ENCODE assay signal across 25 mouse cellular contexts in the genomic region with DNA sequence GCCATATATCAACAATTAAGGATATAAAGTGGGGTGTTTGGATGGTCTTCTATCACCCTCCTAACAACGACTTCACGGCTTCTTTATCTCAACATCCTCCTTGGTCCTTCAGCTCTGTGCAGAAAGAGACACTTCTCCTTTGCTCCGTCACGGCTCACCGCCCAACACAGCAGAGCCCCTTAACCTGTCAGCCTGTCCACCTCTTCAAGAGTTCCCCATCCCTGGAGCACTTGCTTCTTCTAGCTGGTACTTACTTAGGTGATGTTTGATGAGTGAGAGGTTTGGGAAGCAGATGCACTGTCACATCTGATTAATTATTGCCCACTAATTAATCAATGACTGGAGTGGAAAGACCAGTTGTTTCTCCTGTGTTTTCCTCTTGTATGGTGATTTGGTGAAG.
"Had no signal": no experiment of that assay in that cellular context is flagged by ENCODE, and none has a peak within 500 bp of the region (broad histone marks: within the 10 kb centered on the region; RNA-seq: fewer than 3 reads in every experiment).

No protein-coding gene starts in this region.

- H3K4me3 ChIP-seq: gastrocnemius, adult 2 months; heart, embryonic 10.5 days; heart, embryonic 12.5 days; hindbrain, embryonic 10.5 days; hindbrain, embryonic 12.5 days; intestine, embryonic 15.5 days; limb, embryonic 13.5 days; limb, embryonic 15.5 days; liver, embryonic 12.5 days had no signal

- H3K9ac ChIP-seq: heart, embryonic 12.5 days; hindbrain, embryonic 12.5 days; hindbrain, embryonic 14.5 days; intestine, embryonic 15.5 days; limb, embryonic 13.5 days; limb, embryonic 15.5 days; liver, embryonic 12.5 days; liver, embryonic 14.5 days had no signal

- H3K4me2 ChIP-seq: heart, embryonic 12.5 days; hindbrain, embryonic 12.5 days; hindbrain, embryonic 14.5 days; intestine, embryonic 15.5 days; limb, embryonic 13.5 days; limb, embryonic 15.5 days; liver, embryonic 12.5 days had no signal

- H3K27ac ChIP-seq: gastrocnemius, adult 2 months; heart, embryonic 10.5 days; hindbrain, embryonic 10.5 days; hindbrain, embryonic 12.5 days; hindbrain, embryonic 14.5 days; intestine, embryonic 15.5 days; kidney, postnatal 0 days; limb, embryonic 13.5 days; limb, embryonic 15.5 days; liver, embryonic 12.5 days; liver, embryonic 14.5 days had no signal

- H3K4me1 ChIP-seq: heart, embryonic 10.5 days; heart, embryonic 12.5 days; hindbrain, embryonic 10.5 days; hindbrain, embryonic 12.5 days; intestine, embryonic 15.5 days; limb, embryonic 13.5 days; limb, embryonic 15.5 days; liver, embryonic 12.5 days had no signal

- H3K36me3 ChIP-seq: heart, embryonic 10.5 days; heart, embryonic 12.5 days; hindbrain, embryonic 10.5 days; hindbrain, embryonic 12.5 days; intestine, embryonic 15.5 days; limb, embryonic 13.5 days; limb, embryonic 15.5 days; liver, embryonic 12.5 days had no signal

- DNase-seq: gastrocnemius, adult 2 months; gastrocnemius, postnatal 10 days; gastrocnemius, postnatal 25 days; heart, adult 18-20 months; heart, postnatal 10 days; heart, postnatal 4 days; kidney, adult 8-10 months; kidney, postnatal 25 days; layer of hippocampus, adult 9-11 months; layer of hippocampus, postnatal 36 days; left cerebral cortex, postnatal 4 days had no signal

- H3K27me3 ChIP-seq: heart, embryonic 12.5 days; hindbrain, embryonic 12.5 days; intestine, embryonic 15.5 days; limb, embryonic 13.5 days; limb, embryonic 15.5 days; liver, embryonic 12.5 days had no signal

- H3K9me3 ChIP-seq: heart, embryonic 10.5 days; heart, embryonic 12.5 days; hindbrain, embryonic 10.5 days; hindbrain, embryonic 12.5 days; intestine, embryonic 15.5 days; limb, embryonic 13.5 days; limb, embryonic 15.5 days; liver, embryonic 12.5 days had no signal

- ATAC-seq: hindbrain, embryonic 16.5 days; inflammation-experienced regulatory T-cells, adult 6 months; intestine, embryonic 15.5 days; intestine, postnatal 0 days; liver, embryonic 12.5 days had no signal
